Mouse (Mus musculus) limb, embryonic 11.5 days (tissue): ENCODE data around the gene Zswim8. TPM values are rescaled to one million over a fixed set of nuclear protein-coding genes. Genes with fewer than 3 reads are reported as not detected.

Experiments
- ATAC-seq: fragments of 200-750 bp; cut with Nextera tagmentation; 2 replicates; pipeline ENCODE4 v1.8.0; 2017; ENCODE audit warnings: low read depth; ENCODE audit not compliant: insufficient number of reproducible peaks, low FRiP score, low TSS enrichment
- DNase-seq: peaks from one replicate; pipeline ENCODE4 v3.0.0-alpha.2; 2015; ENCODE audit warnings: low spot score
- H3K27ac ChIP-seq: fragments of 300-500 bp; sonication (generic); replicated peaks from 2 replicates; pipeline ENCODE4 v1.5.1; 2014; ENCODE audit warnings: low read depth, mild to moderate bottlenecking, low read length
- H3K27me3 ChIP-seq: fragments of 300-500 bp; sonication (generic); 2 replicates; pipeline ENCODE4 v1.6.1; 2014; ENCODE audit warnings: mild to moderate bottlenecking, low read length, mixed read lengths; ENCODE audit not compliant: control insufficient read depth, insufficient read depth
- H3K36me3 ChIP-seq: fragments of 300-500 bp; sonication (generic); 2 replicates; pipeline ENCODE4 v1.6.1; 2014; ENCODE audit warnings: mild to moderate bottlenecking, low read length, moderate library complexity, mixed read lengths; ENCODE audit not compliant: control insufficient read depth, insufficient read depth
- H3K4me1 ChIP-seq: fragments of 300-500 bp; sonication (generic); 2 replicates; pipeline ENCODE4 v1.6.1; 2014; ENCODE audit warnings: low read length, mixed read lengths; ENCODE audit not compliant: control insufficient read depth, insufficient read depth
- H3K4me2 ChIP-seq: fragments of 300-500 bp; sonication (generic); 2 replicates; pipeline ENCODE4 v1.6.1; 2014; ENCODE audit warnings: low read depth, mild to moderate bottlenecking, moderate library complexity; ENCODE audit not compliant: severe bottlenecking
- H3K4me3 ChIP-seq: fragments of 300-500 bp; sonication (generic); 2 replicates; pipeline ENCODE4 v1.5.1; 2014; ENCODE audit warnings: low read depth, low read length
- H3K9ac ChIP-seq: fragments of 300-500 bp; sonication (generic); 2 replicates; pipeline ENCODE4 v1.6.1; 2014; ENCODE audit warnings: mild to moderate bottlenecking, low read length
- H3K9me3 ChIP-seq: fragments of 300-500 bp; sonication (generic); 2 replicates; pipeline ENCODE4 v1.6.1; 2016; ENCODE audit warnings: low read length; ENCODE audit not compliant: control insufficient read depth
- WGBS: fragments of 180-500 bp; shearing (Covaris S2); extraction: QIAGEN DNeasy Blood & Tissue Kit; methylation state at CpG from one replicate; pipeline ENCODE4 v1.1.7; 2014; 5-methylcytosine and 5-hydroxymethylcytosine counted together
- polyA plus RNA-seq: library from polyadenylated mRNA; unstranded; fragments of >200 nt; fragmentation: Nextera tagmentation; extraction: Ambion mirVana; gene quantifications from 2 replicates; pipeline ENCODE4 v1.2.1, GENCODE M21; 2014

Zswim8 gene
- polyA plus RNA-seq: 27.2 and 28.0 TPM in 2 replicates

GRCm38 (mm10) chr14:20707201-20708190 lies at the start of gene Zswim8:
Gene Zswim8, plus strand, starts transcription at chr14:20707552.
- Histone ChIP-seq H3K27me3 (no peaks in the 10 kb centered on the region), H3K4me2 (peak within 1 kb of the TSS; percentile 72), H3K4me3 (peak within 1 kb of the TSS; percentile 97), H3K9me3 (no peaks in the 10 kb centered on the region), H3K9ac (peak within 1 kb of the TSS; percentile 90), H3K36me3 (peaks cover 8% of the 10 kb centered on the region; the same call in 1 of the 2 replicates), H3K4me1 (peaks cover 13% of the 10 kb centered on the region), H3K27ac (peak within 1 kb of the TSS; percentile 65)
- under 1% methylated on average over 76 of the region's 80 CpGs for WGBS
- DNase-seq (peak; percentile 91), ATAC-seq (peak; percentile 86)

DNA sequence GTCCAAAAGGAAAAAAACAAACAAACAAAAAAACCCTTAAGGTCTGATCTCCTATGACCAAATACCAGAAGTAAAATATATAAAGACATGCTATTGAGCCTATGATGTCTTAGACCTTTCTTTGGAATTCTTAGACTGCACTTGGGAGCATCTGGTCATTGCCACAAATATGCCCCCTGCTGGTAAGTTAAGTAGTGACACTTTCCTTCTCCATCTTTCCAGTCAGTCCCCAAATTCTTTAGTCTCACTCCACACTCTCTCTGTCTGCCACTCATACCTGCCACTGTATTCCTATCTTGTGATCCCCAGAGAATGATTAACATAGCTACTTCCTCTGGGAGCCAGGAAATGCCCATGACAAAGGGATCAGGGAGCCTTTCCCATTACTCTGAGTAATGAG lies 49.0 kb upstream of the Zswim8 start:
- H3K27me3 ChIP-seq: peaks cover 8% of the 10 kb centered on the region; the same call in 1 of the 2 replicates
- DNase-seq: no peak
- peaks cover 7% of the 10 kb centered on the region; the same call in 1 of the 2 replicates for H3K4me1 ChIP-seq
- no peaks in the 10 kb centered on the region for H3K36me3 ChIP-seq
- H3K9me3 ChIP-seq: no peaks in the 10 kb centered on the region
- H3K4me3 ChIP-seq: no peak overlapping the region
- no peak overlapping the region for H3K4me2 ChIP-seq
- H3K27ac ChIP-seq: no peak overlapping the region
- H3K9ac ChIP-seq: no peak overlapping the region
- no peak for ATAC-seq

DNA sequence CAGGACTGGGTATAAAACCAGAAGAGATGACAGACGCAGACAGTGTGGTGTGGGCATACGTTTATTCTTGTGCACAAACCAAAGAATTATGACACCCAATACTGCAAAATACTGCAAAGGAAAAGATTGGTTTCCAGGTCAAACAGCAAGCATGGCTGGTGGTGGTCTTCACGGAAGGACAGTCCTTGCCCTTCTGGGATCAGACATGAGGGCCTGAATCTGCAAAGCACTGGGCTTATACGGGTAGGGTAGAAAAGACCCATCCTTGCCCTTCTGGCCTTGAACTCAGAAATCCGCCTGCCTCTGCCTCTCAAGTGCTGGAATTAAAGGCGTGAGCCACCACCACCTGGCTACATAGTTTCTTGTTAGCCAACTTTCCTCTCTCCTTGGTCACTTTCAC lies 48.5 kb upstream of the Zswim8 start:
- Histone ChIP-seq H3K4me2 (no peak overlapping the region), H3K27me3 (peaks cover 8% of the 10 kb centered on the region; the same call in 1 of the 2 replicates), H3K36me3 (no peaks in the 10 kb centered on the region), H3K4me1 (peaks cover 7% of the 10 kb centered on the region; the same call in 1 of the 2 replicates), H3K27ac (no peak overlapping the region), H3K9ac (no peak overlapping the region), H3K4me3 (no peak overlapping the region), H3K9me3 (no peaks in the 10 kb centered on the region)
- no peak for DNase-seq
- ATAC-seq: no peak
- WGBS: 89% methylated on average over 6 of the region's 6 CpGs

- Histone ChIP-seq H3K9ac (no peak overlapping the region), H3K36me3 (no peaks in the 10 kb centered on the region), H3K4me3 (no peak overlapping the region), H3K4me1 (peaks cover 7% of the 10 kb centered on the region; the same call in 1 of the 2 replicates), H3K27ac (no peak overlapping the region), H3K27me3 (peaks cover 8% of the 10 kb centered on the region; the same call in 1 of the 2 replicates), H3K4me2 (no peak overlapping the region), H3K9me3 (no peaks in the 10 kb centered on the region)
- DNase-seq (no peak), ATAC-seq (no peak)
- WGBS: 93% methylated on average over 7 of the region's 7 CpGs
Observed at GRCm38 (mm10) chr14:20659687-20660086, 47.7 kb upstream of the Zswim8 start.

DNA sequence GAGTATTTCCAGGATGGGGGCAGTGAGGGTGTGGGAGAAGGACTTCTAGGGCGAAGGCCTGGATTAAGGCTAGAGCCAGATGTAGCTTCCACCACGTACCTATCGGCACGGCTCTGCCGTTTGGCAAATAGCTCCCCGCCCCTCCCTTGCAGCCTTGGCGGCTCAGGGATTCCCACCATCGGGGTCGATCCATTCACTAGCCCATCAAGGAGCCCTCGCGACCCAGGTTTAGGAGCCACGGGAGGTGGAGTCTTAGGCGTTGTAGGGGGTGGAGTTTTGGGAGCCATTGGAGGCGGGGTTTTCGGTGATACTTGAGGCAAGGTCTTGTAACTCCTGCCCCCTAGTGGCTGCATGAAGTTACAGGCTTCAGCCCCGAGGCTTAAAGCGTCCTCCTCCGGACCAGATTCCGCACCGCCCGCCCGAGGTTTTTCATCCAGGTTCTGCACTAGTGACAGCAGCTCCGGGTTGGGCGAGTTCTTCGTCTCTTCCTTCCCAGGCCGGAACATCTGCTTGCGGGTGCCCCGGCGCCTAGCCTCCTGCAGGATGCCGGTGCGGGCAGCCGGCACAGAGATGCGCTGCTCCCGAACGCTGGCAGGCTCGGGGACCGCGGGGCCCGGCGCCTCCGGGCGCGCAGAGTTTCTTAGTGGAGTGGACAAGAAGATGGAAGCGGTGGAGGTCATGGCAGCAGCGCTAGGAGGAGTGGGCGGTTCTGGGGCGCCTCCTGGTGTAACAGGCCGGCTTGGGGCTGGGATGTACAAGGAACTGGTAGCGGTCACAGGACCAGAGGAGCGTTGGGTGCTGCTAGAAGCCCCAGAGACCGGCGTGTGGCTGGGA lies 46.3 kb upstream of the Zswim8 start:
- peak overlapping the region; percentile 67 for H3K27ac ChIP-seq
- peak; percentile 79 for ATAC-seq
- no peaks in the 10 kb centered on the region for H3K9me3 ChIP-seq
- 1% methylated on average over 52 of the region's 52 CpGs for WGBS
- H3K9ac ChIP-seq: peak overlapping the region; percentile 73
- H3K27me3 ChIP-seq: peaks cover 8% of the 10 kb centered on the region
- H3K4me1 ChIP-seq: peaks cover 7% of the 10 kb centered on the region; the same call in 1 of the 2 replicates
- H3K4me2 ChIP-seq: peak overlapping the region; percentile 85
- peak; percentile 95 for DNase-seq
- peak overlapping the region; percentile 40 for H3K4me3 ChIP-seq
- no peaks in the 10 kb centered on the region for H3K36me3 ChIP-seq

GRCm38 (mm10) chr14:20661661-20662331 lies 45.6 kb upstream of the Zswim8 start:
- WGBS: 9% methylated on average over 19 of the region's 19 CpGs
- DNase-seq (no peak), ATAC-seq (peak; percentile 21; the same call in 1 of the 2 replicates)
- peak overlapping the region; percentile 67 for H3K27ac ChIP-seq
- peaks cover 7% of the 10 kb centered on the region; the same call in 1 of the 2 replicates for H3K4me1 ChIP-seq
- H3K4me2 ChIP-seq: peak overlapping the region; percentile 85
- no peaks in the 10 kb centered on the region for H3K9me3 ChIP-seq
- H3K27me3 ChIP-seq: peaks cover 8% of the 10 kb centered on the region
- peak overlapping the region; percentile 73 for H3K9ac ChIP-seq
- no peaks in the 10 kb centered on the region for H3K36me3 ChIP-seq
- H3K4me3 ChIP-seq: peak overlapping the region; percentile 40

DNA sequence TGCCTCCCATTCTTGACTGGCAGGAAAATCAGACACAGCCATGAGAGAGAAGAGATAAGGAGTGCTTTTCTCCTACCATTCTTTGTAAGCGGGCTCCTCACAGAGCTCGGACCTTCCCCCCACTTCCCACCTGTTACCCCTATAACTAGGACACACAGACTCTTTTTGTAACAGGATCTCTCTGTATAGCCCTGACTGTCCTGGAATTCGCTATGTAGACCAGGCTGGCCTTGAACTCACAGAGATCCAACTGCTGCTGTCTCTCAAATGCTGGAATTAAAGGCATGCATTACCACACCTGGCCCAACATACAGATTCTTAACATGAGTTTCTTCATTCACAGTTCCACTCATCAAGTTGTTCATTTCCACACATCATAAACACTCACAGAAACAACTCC lies 44.6 kb upstream of the Zswim8 start:
- Histone ChIP-seq H3K4me3 (no peak overlapping the region), H3K9me3 (no peaks in the 10 kb centered on the region), H3K9ac (no peak overlapping the region), H3K36me3 (no peaks in the 10 kb centered on the region), H3K4me2 (no peak overlapping the region; the same call in 1 of the 2 replicates), H3K27ac (no peak overlapping the region), H3K27me3 (peaks cover 8% of the 10 kb centered on the region), H3K4me1 (peaks cover 7% of the 10 kb centered on the region; the same call in 1 of the 2 replicates)
- no peak for ATAC-seq
- DNase-seq: no peak
- WGBS: 85% methylated on average over 3 of the region's 3 CpGs
